Comparison of ENCODE assay signal across 14 mouse cellular contexts in the genomic region with DNA sequence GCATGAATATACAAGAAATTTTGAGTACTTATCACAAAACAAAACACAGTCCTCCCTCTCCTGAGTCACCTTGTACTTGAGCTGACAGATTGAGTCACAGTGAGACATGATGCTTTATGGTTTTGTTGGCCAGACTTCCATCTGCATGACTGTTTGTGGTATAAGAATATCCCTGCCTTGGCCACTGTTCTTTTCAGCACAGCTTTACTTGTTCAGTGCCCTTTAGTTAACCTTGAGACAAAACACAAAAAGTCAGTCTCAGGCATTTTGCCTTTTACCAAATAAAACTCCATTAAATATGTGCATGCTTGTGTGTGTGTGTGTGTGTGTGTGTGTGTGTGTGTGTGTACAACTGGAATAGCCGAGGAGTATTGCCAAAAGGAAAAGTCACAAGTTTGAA.
A peak's percentile ranks its signal among the peaks of the same experiment; 100 is the strongest.
DNase-seq lines count a peak whose midpoint lies in the region; ATAC-seq and TF ChIP-seq lines count a peak whose summit lies in the region.
"Had no signal": no experiment of that assay in that cellular context is flagged by ENCODE, and none has a peak within 500 bp of the region (broad histone marks: within the 10 kb centered on the region; RNA-seq: fewer than 3 reads in every experiment).

No protein-coding gene starts in this region.

- ATAC-seq in hindbrain, postnatal 0 days: peak; percentile 63
- ATAC-seq in hindbrain, embryonic 12.5 days (ENCODE audit: low FRiP score): no peak
- ATAC-seq in Patski: no peak
- ATAC-seq in cerebellum, adult (ENCODE audit: insufficient number of reproducible peaks, low FRiP score, low TSS enrichment): peak; percentile 90
- ATAC-seq in inflammation-experienced regulatory T-cells, adult 6 months: no peak
- ATAC-seq: intestine, embryonic 15.5 days had no signal

- H3K27me3 ChIP-seq in hindbrain, postnatal 0 days (ENCODE audit: insufficient read depth, low read length): no peaks in the 10 kb centered on the region
- H3K27me3 ChIP-seq in hindbrain, embryonic 12.5 days: no peaks in the 10 kb centered on the region
- no peaks in the 10 kb centered on the region for H3K27me3 ChIP-seq in Patski
- H3K27me3 ChIP-seq: forebrain, embryonic 12.5 days; intestine, embryonic 15.5 days; neural tube, embryonic 12.5 days had no signal

- TF ChIP-seq CTCF in hindbrain, postnatal 0 days (IDR thresholded peaks at IDR 0.05; ENCODE audit: low read depth): no peak
- no peak for TF ChIP-seq CTCF in Patski (IDR thresholded peaks at IDR 0.05)

- POLR2A ChIA-PET in Patski (lab: Charles Lee): interaction anchor here (0.7 kb wide), 1 partner anchor 66 kb away, joined by 4 read pairs; no protein-coding TSS in a partner anchor

- no peak overlapping the region for H3K9ac ChIP-seq in hindbrain, postnatal 0 days (replicated peaks; ENCODE audit: low read length)
- H3K9ac ChIP-seq in hindbrain, embryonic 12.5 days: no peak overlapping the region
- H3K9ac ChIP-seq: forebrain, embryonic 12.5 days; intestine, embryonic 15.5 days; neural tube, embryonic 12.5 days had no signal

- no peak overlapping the region for H3K4me2 ChIP-seq in hindbrain, postnatal 0 days (ENCODE audit: low read depth, low read length)
- no peak overlapping the region for H3K4me2 ChIP-seq in hindbrain, embryonic 12.5 days (replicated peaks)
- H3K4me2 ChIP-seq: forebrain, embryonic 12.5 days; intestine, embryonic 15.5 days; neural tube, embryonic 12.5 days had no signal

- WGBS in hindbrain, postnatal 0 days: 55% methylated on average over 1 of the region's 1 CpGs
- WGBS in hindbrain, embryonic 12.5 days: 100% methylated on average over 1 of the region's 1 CpGs

- no peak overlapping the region for H3K4me3 ChIP-seq in hindbrain, postnatal 0 days (ENCODE audit: low read length)
- no peak overlapping the region for H3K4me3 ChIP-seq in hindbrain, embryonic 12.5 days
- H3K4me3 ChIP-seq: forebrain, embryonic 12.5 days; intestine, embryonic 15.5 days; midbrain, embryonic 10.5 days; neural tube, embryonic 12.5 days had no signal

- CTCF ChIA-PET in Patski (lab: Charles Lee): interaction anchor here (1.5 kb wide), 1 partner anchor 10 kb away, joined by 4 read pairs; no protein-coding TSS in a partner anchor

- no peaks in the 10 kb centered on the region for H3K4me1 ChIP-seq in hindbrain, postnatal 0 days (ENCODE audit: insufficient read depth, low read length)
- H3K4me1 ChIP-seq in hindbrain, embryonic 12.5 days: no peaks in the 10 kb centered on the region
- H3K4me1 ChIP-seq: forebrain, embryonic 12.5 days; midbrain, embryonic 10.5 days; neural tube, embryonic 12.5 days had no signal

- H3K9me3 ChIP-seq in hindbrain, postnatal 0 days (ENCODE audit: low read length): no peaks in the 10 kb centered on the region
- no peaks in the 10 kb centered on the region for H3K9me3 ChIP-seq in hindbrain, embryonic 12.5 days (replicated peaks)
- H3K9me3 ChIP-seq: forebrain, embryonic 12.5 days; intestine, embryonic 15.5 days; midbrain, embryonic 10.5 days; neural tube, embryonic 12.5 days had no signal

- H3K27ac ChIP-seq in hindbrain, postnatal 0 days: no peak overlapping the region
- no peak overlapping the region for H3K27ac ChIP-seq in hindbrain, embryonic 12.5 days
- H3K27ac ChIP-seq: forebrain, embryonic 12.5 days; intestine, embryonic 15.5 days; midbrain, embryonic 10.5 days; neural tube, embryonic 12.5 days had no signal

- peak; percentile 56 for DNase-seq in hindbrain, postnatal 0 days (ENCODE audit: low spot score)
- DNase-seq in Patski (ENCODE audit: low read depth, low spot score): peak; percentile 42
- DNase-seq in fibroblast of lung, adult 2 months (ENCODE audit: low read depth): peak; percentile 66
- DNase-seq in yolk sac, embryonic 10.5 days (ENCODE audit: low spot score): no peak
- DNase-seq: embryo, embryonic 11 days; right cerebral cortex, postnatal 25 days; thymus, postnatal 14 days had no signal

- no peaks in the 10 kb centered on the region for H3K36me3 ChIP-seq in hindbrain, postnatal 0 days (ENCODE audit: insufficient read depth, low read length)
- H3K36me3 ChIP-seq in hindbrain, embryonic 12.5 days: no peaks in the 10 kb centered on the region
- H3K36me3 ChIP-seq: forebrain, embryonic 12.5 days; intestine, embryonic 15.5 days; midbrain, embryonic 10.5 days; neural tube, embryonic 12.5 days had no signal

- in situ Hi-C loops in Patski (cut with MboI; ENCODE audit: low pct_unique_long_range_greater_than_20kb): no loop called here

Comparison
In these comparisons a context has a peak if more than half of its experiments do, and no peak if none do; other contexts are left out.
1. ATAC-seq: peak in hindbrain, postnatal 0 days (single experiment) and cerebellum, adult (single experiment); none in hindbrain, embryonic 12.5 days (single experiment), Patski (single experiment) and inflammation-experienced regulatory T-cells, adult 6 months (single experiment).